Comparison of ENCODE assay signal across 10 mouse cellular contexts in genomic region chr16:39062596-39062995, GRCm38 (mm10).
DNase-seq lines count a peak whose midpoint lies in the region; ATAC-seq lines count a peak whose summit lies in the region.
"Had no signal": no experiment of that assay in that cellular context is flagged by ENCODE, and none has a peak within 500 bp of the region (broad histone marks: within the 10 kb centered on the region; RNA-seq: fewer than 3 reads in every experiment).

No protein-coding gene starts in this region.

- H3K27me3 ChIP-seq in kidney, embryonic 16.5 days (ENCODE audit: insufficient read depth, low read length), result no peaks in the 10 kb centered on the region
- H3K27me3 ChIP-seq: stomach, embryonic 15.5 days had no signal

- peak; percentile 47 for DNase-seq in adrenal gland, postnatal 10 days
- no peak for DNase-seq in adrenal gland, adult 2 months
- peak; percentile 21 for DNase-seq in kidney, postnatal 14 days
- DNase-seq in 416B (ENCODE audit: low read depth), result peak; percentile 51
- DNase-seq in embryo, embryonic 11 days, result peak; percentile 73
- no peak for DNase-seq in urinary bladder, adult 2 months (ENCODE audit: low spot score)
- no peak for DNase-seq in frontal cortex, postnatal 10 days (ENCODE audit: low spot score in 2 of 2)
- DNase-seq: B cell, adult 2 months had no signal

- no peaks in the 10 kb centered on the region for H3K9me3 ChIP-seq in kidney, embryonic 16.5 days (ENCODE audit: low read length)
- H3K9me3 ChIP-seq: stomach, embryonic 15.5 days had no signal

- no peak overlapping the region for H3K4me2 ChIP-seq in kidney, embryonic 16.5 days (replicated peaks; ENCODE audit: low read depth, low read length)
- H3K4me2 ChIP-seq: stomach, embryonic 15.5 days had no signal

- ATAC-seq in kidney, embryonic 16.5 days (ENCODE audit: low FRiP score, low TSS enrichment), result no peak

- 38% methylated on average over 5 of the region's 5 CpGs for WGBS in kidney, embryonic 16.5 days

- no peaks in the 10 kb centered on the region for H3K4me1 ChIP-seq in kidney, embryonic 16.5 days (ENCODE audit: insufficient read depth, low read length)
- H3K4me1 ChIP-seq: stomach, embryonic 15.5 days had no signal

- no peak overlapping the region for H3K9ac ChIP-seq in kidney, embryonic 16.5 days (replicated peaks; ENCODE audit: low read length)
- H3K9ac ChIP-seq: stomach, embryonic 15.5 days had no signal

- no peak overlapping the region for H3K4me3 ChIP-seq in kidney, embryonic 16.5 days (ENCODE audit: low read length)
- H3K4me3 ChIP-seq: stomach, embryonic 15.5 days had no signal

- no peaks in the 10 kb centered on the region for H3K36me3 ChIP-seq in kidney, embryonic 16.5 days (ENCODE audit: insufficient read depth, low read length)
- H3K36me3 ChIP-seq: stomach, embryonic 15.5 days had no signal

- H3K27ac ChIP-seq in kidney, embryonic 16.5 days (ENCODE audit: low read length), result no peak overlapping the region
- H3K27ac ChIP-seq: stomach, embryonic 15.5 days had no signal

Comparison
In these comparisons a context has a peak if more than half of its experiments do, and no peak if none do; other contexts are left out.
1. DNase-seq: peak in adrenal gland, postnatal 10 days (single experiment), kidney, postnatal 14 days (single experiment), 416B (single experiment) and embryo, embryonic 11 days (single experiment); none in adrenal gland, adult 2 months (single experiment), urinary bladder, adult 2 months (single experiment) and frontal cortex, postnatal 10 days (0 of 2).